Mouse (Mus musculus) liver, embryonic 13.5 days (tissue): ENCODE results near the gene 1700029H14Rik. TPM values are rescaled to one million over a fixed set of nuclear protein-coding genes. Genes with fewer than 3 reads are reported as not detected.

Experiments
- ATAC-seq: fragments of 200-750 bp; cut with Nextera tagmentation; 2 replicates; pipeline ENCODE4 v1.8.0; 2017; ENCODE audit warnings: low read depth, mild to moderate bottlenecking, moderate number of reproducible peaks, moderate library complexity
- DNase-seq: peaks from one replicate; pipeline ENCODE4 v3.0.0; 2022
- H3K27ac ChIP-seq: fragments of 300-500 bp; sonication (generic); 2 replicates; pipeline ENCODE4 v1.5.1; 2015; ENCODE audit warnings: moderate library complexity, mild to moderate bottlenecking, inconsistent platforms
- H3K27me3 ChIP-seq: fragments of 300-500 bp; sonication (generic); 2 replicates; pipeline ENCODE4 v1.6.1; 2015; ENCODE audit warnings: mild to moderate bottlenecking, inconsistent platforms
- H3K36me3 ChIP-seq: fragments of 300-500 bp; sonication (generic); 2 replicates; pipeline ENCODE4 v1.6.1; 2015; ENCODE audit warnings: mild to moderate bottlenecking, inconsistent platforms
- H3K4me1 ChIP-seq: fragments of 300-500 bp; sonication (generic); replicated peaks from 2 replicates; pipeline ENCODE4 v1.6.1; 2015; ENCODE audit warnings: inconsistent platforms
- H3K4me2 ChIP-seq: fragments of 300-500 bp; sonication (generic); 2 replicates; pipeline ENCODE4 v1.6.1; 2015; ENCODE audit warnings: inconsistent platforms, mild to moderate bottlenecking, moderate library complexity
- H3K4me3 ChIP-seq: fragments of 300-500 bp; sonication (generic); replicated peaks from 2 replicates; pipeline ENCODE4 v1.5.1; 2015; ENCODE audit warnings: mild to moderate bottlenecking, inconsistent platforms
- H3K9ac ChIP-seq: fragments of 300-500 bp; sonication (generic); 2 replicates; pipeline ENCODE4 v1.6.1; 2015; ENCODE audit warnings: mild to moderate bottlenecking, inconsistent platforms
- H3K9me3 ChIP-seq: fragments of 300-500 bp; sonication (generic); replicated peaks from 2 replicates; pipeline ENCODE4 v1.6.1; 2016; ENCODE audit warnings: inconsistent platforms
- WGBS: fragments of 180-500 bp; shearing (Covaris S2); methylation state at CpG from one replicate; pipeline ENCODE4 v1.1.7; 2015; ENCODE audit not compliant: insufficient replicate concordance; 5-methylcytosine and 5-hydroxymethylcytosine counted together
- polyA plus RNA-seq: library from polyadenylated mRNA; unstranded; fragments of >200 nt; fragmentation: Nextera tagmentation; extraction: Ambion mirVana; gene quantifications from 2 replicates; pipeline ENCODE4 v1.2.1, GENCODE M21; 2015

Gene 1700029H14Rik
- not detected in 2 replicates for polyA plus RNA-seq

GRCm38 (mm10) chr8:13562118-13562517 is at the start of gene 1700029H14Rik:
TSS of gene 1700029H14Rik (minus strand) at chr8:13562461.
- no peak for DNase-seq
- WGBS = 40% methylated on average over 13 of the region's 13 CpGs

GRCm38 (mm10) chr8:13611702-13612101 is 49.4 kb upstream of the 1700029H14Rik start:
- Histone ChIP-seq H3K36me3 (peaks cover 17% of the 10 kb centered on the region), H3K4me2 (no peak overlapping the region), H3K27ac (no peak overlapping the region), H3K4me3 (no peak overlapping the region), H3K9ac (no peak overlapping the region), H3K4me1 (peaks cover 10% of the 10 kb centered on the region), H3K9me3 (no peaks in the 10 kb centered on the region), H3K27me3 (no peaks in the 10 kb centered on the region)
- 83% methylated on average over 12 of the region's 12 CpGs for WGBS
- DNase-seq (no peak), ATAC-seq (no peak)

More at GRCm38 (mm10) chr8:13562118-13562517, at the start of gene 1700029H14Rik:
- H3K9me3 ChIP-seq = no peaks in the 10 kb centered on the region
- no peaks in the 10 kb centered on the region for H3K36me3 ChIP-seq
- H3K4me2 ChIP-seq = no peak within 1 kb of the TSS
- H3K27ac ChIP-seq = no peak within 1 kb of the TSS
- no peak within 1 kb of the TSS for H3K9ac ChIP-seq
- H3K27me3 ChIP-seq = no peaks in the 10 kb centered on the region
- no peaks in the 10 kb centered on the region for H3K4me1 ChIP-seq
- H3K4me3 ChIP-seq = no peak within 1 kb of the TSS
- ATAC-seq = 0 out of 2 replicates have a peak, but pooled peaks have one; percentile 20

GRCm38 (mm10) chr8:13609971-13610370 is 47.7 kb upstream of the 1700029H14Rik start:
- H3K27ac ChIP-seq = no peak overlapping the region
- WGBS = 34% methylated on average over 5 of the region's 5 CpGs
- no peak for ATAC-seq
- H3K27me3 ChIP-seq = no peaks in the 10 kb centered on the region
- no peaks in the 10 kb centered on the region for H3K9me3 ChIP-seq
- no peak overlapping the region for H3K9ac ChIP-seq
- H3K36me3 ChIP-seq = peaks cover 20% of the 10 kb centered on the region
- peaks cover 22% of the 10 kb centered on the region for H3K4me1 ChIP-seq
- H3K4me3 ChIP-seq = no peak overlapping the region
- no peak overlapping the region for H3K4me2 ChIP-seq
- no peak for DNase-seq

GRCm38 (mm10) chr8:13608946-13609345 is 46.7 kb upstream of the 1700029H14Rik start:
- H3K27me3 ChIP-seq = no peaks in the 10 kb centered on the region
- ATAC-seq = no peak
- WGBS = 73% methylated on average over 6 of the region's 6 CpGs
- no peak overlapping the region for H3K4me2 ChIP-seq
- peaks cover 16% of the 10 kb centered on the region for H3K36me3 ChIP-seq
- no peaks in the 10 kb centered on the region for H3K9me3 ChIP-seq
- no peak overlapping the region for H3K27ac ChIP-seq
- no peak for DNase-seq
- H3K4me1 ChIP-seq = peaks cover 22% of the 10 kb centered on the region
- H3K9ac ChIP-seq = no peak overlapping the region
- H3K4me3 ChIP-seq = no peak overlapping the region

- no peak for DNase-seq
- no peak overlapping the region for H3K4me2 ChIP-seq
- 38% methylated on average over 7 of the region's 7 CpGs for WGBS
- no peaks in the 10 kb centered on the region for H3K9me3 ChIP-seq
- no peaks in the 10 kb centered on the region for H3K27me3 ChIP-seq
- H3K36me3 ChIP-seq = peaks cover 6% of the 10 kb centered on the region; the same call in 1 of the 2 replicates
- peaks cover 29% of the 10 kb centered on the region for H3K4me1 ChIP-seq
- ATAC-seq = peak; percentile 31; the same call in 1 of the 2 replicates
- no peak overlapping the region for H3K4me3 ChIP-seq
- H3K27ac ChIP-seq = no peak overlapping the region
- H3K9ac ChIP-seq = no peak overlapping the region
Measured at GRCm38 (mm10) chr8:13605920-13606480, 43.7 kb upstream of the 1700029H14Rik start.

- peaks cover 11% of the 10 kb centered on the region for H3K36me3 ChIP-seq
- no peak overlapping the region for H3K27ac ChIP-seq
- 58% methylated on average over 8 of the region's 8 CpGs for WGBS
- peak; percentile 24 for DNase-seq
- no peak overlapping the region for H3K9ac ChIP-seq
- no peaks in the 10 kb centered on the region for H3K27me3 ChIP-seq
- H3K4me1 ChIP-seq = peaks cover 32% of the 10 kb centered on the region
- H3K9me3 ChIP-seq = no peaks in the 10 kb centered on the region
- H3K4me2 ChIP-seq = no peak overlapping the region
- no peak for ATAC-seq
- H3K4me3 ChIP-seq = no peak overlapping the region
Measured at GRCm38 (mm10) chr8:13602621-13603020, 40.4 kb upstream of the 1700029H14Rik start.

- no peak for ATAC-seq
- WGBS = 38% methylated on average over 11 of the region's 11 CpGs
- H3K36me3 ChIP-seq = peaks cover 25% of the 10 kb centered on the region
- no peak overlapping the region for H3K4me2 ChIP-seq
- H3K9ac ChIP-seq = no peak overlapping the region
- DNase-seq = no peak
- H3K27ac ChIP-seq = no peak overlapping the region
- H3K4me3 ChIP-seq = no peak overlapping the region
- no peaks in the 10 kb centered on the region for H3K27me3 ChIP-seq
- peaks cover 29% of the 10 kb centered on the region for H3K4me1 ChIP-seq
- H3K9me3 ChIP-seq = no peaks in the 10 kb centered on the region
Measured at GRCm38 (mm10) chr8:13601166-13601565, 38.9 kb upstream of the 1700029H14Rik start.

GRCm38 (mm10) chr8:13600716-13601115 is 38.5 kb upstream of the 1700029H14Rik start:
- Histone ChIP-seq H3K4me2 (peak overlapping the region; percentile 17; the same call in 1 of the 2 replicates), H3K4me1 (peaks cover 25% of the 10 kb centered on the region), H3K27me3 (no peaks in the 10 kb centered on the region), H3K36me3 (peaks cover 25% of the 10 kb centered on the region), H3K9me3 (no peaks in the 10 kb centered on the region), H3K27ac (peak overlapping the region; percentile 16; the same call in 1 of the 2 replicates), H3K4me3 (no peak overlapping the region), H3K9ac (no peak overlapping the region)
- WGBS = 36% methylated on average over 10 of the region's 10 CpGs
- no peak for DNase-seq
- ATAC-seq = no peak

- Histone ChIP-seq H3K27me3 (no peaks in the 10 kb centered on the region), H3K27ac (peak overlapping the region; percentile 16; the same call in 1 of the 2 replicates), H3K4me3 (no peak overlapping the region), H3K9me3 (no peaks in the 10 kb centered on the region), H3K4me1 (peaks cover 20% of the 10 kb centered on the region), H3K4me2 (peak overlapping the region; percentile 17; the same call in 1 of the 2 replicates), H3K9ac (no peak overlapping the region), H3K36me3 (peaks cover 23% of the 10 kb centered on the region)
- WGBS = 11% methylated on average over 7 of the region's 7 CpGs
- peak; percentile 6 for DNase-seq
- peak; percentile 64 for ATAC-seq
Measured at GRCm38 (mm10) chr8:13600204-13600603, 37.9 kb upstream of the 1700029H14Rik start.

GRCm38 (mm10) chr8:13597777-13598176 is 35.5 kb upstream of the 1700029H14Rik start:
- Histone ChIP-seq H3K27ac (no peak overlapping the region), H3K27me3 (no peaks in the 10 kb centered on the region), H3K4me1 (peaks cover 34% of the 10 kb centered on the region), H3K9me3 (no peaks in the 10 kb centered on the region), H3K36me3 (peaks cover 20% of the 10 kb centered on the region), H3K9ac (no peak overlapping the region), H3K4me2 (no peak overlapping the region), H3K4me3 (no peak overlapping the region)
- WGBS = 64% methylated on average over 6 of the region's 6 CpGs
- DNase-seq (no peak), ATAC-seq (no peak)

- Histone ChIP-seq H3K4me2 (no peak overlapping the region), H3K9ac (no peak overlapping the region), H3K9me3 (no peaks in the 10 kb centered on the region), H3K27me3 (no peaks in the 10 kb centered on the region), H3K4me1 (peaks cover 26% of the 10 kb centered on the region), H3K27ac (no peak overlapping the region), H3K36me3 (peaks cover 20% of the 10 kb centered on the region), H3K4me3 (no peak overlapping the region)
- ATAC-seq (no peak), DNase-seq (no peak)
- WGBS = 69% methylated on average over 6 of the region's 6 CpGs
Measured at GRCm38 (mm10) chr8:13595861-13596260, 33.6 kb upstream of the 1700029H14Rik start.

- peak; percentile 27 for DNase-seq
- no peaks in the 10 kb centered on the region for H3K27me3 ChIP-seq
- no peak overlapping the region for H3K4me3 ChIP-seq
- H3K27ac ChIP-seq = no peak overlapping the region
- H3K36me3 ChIP-seq = peaks cover 20% of the 10 kb centered on the region
- WGBS = 15% methylated on average over 11 of the region's 11 CpGs
- no peak overlapping the region for H3K9ac ChIP-seq
- peak; percentile 55 for ATAC-seq
- no peaks in the 10 kb centered on the region for H3K9me3 ChIP-seq
- no peak overlapping the region for H3K4me2 ChIP-seq
- H3K4me1 ChIP-seq = peaks cover 17% of the 10 kb centered on the region
Measured at GRCm38 (mm10) chr8:13594884-13595323, 32.6 kb upstream of the 1700029H14Rik start.
